Mouse (Mus musculus): Measurements from ENCODE around the gene Actg1.

GRCm38 (mm10) chr11:120395661-120396060, 47.3 kb upstream of the Actg1 start:
- TF ChIP-seq CTCF (IDR thresholded peaks at IDR 0.05) (no peak), EP300 (IDR thresholded peaks at IDR 0.05) (no peak)

Measured in lung, postnatal 0 days (tissue).